Mouse (Mus musculus): Measurements from ENCODE around the gene Lhx9. TPM values are rescaled to one million over a fixed set of nuclear protein-coding genes. Genes with fewer than 3 reads are reported as not detected.

Gene Lhx9
- polyA plus RNA-seq, 1 experiment from 2014 or later = 35.3 TPM

- ATAC-seq (replicated peaks; ENCODE audit: low FRiP score) = no peak; the same call in 1 of the 2 replicates
- H3K36me3 ChIP-seq (ENCODE audit: control insufficient read depth, insufficient read depth, low read length) = no peaks in the 10 kb centered on the region
- H3K4me3 ChIP-seq (ENCODE audit: low read depth, low read length) = peak overlapping the region; percentile 48
- H3K27ac ChIP-seq (ENCODE audit: low read depth, low read length) = peak overlapping the region; percentile 25; the same call in 1 of the 2 replicates
- H3K9me3 ChIP-seq (ENCODE audit: control insufficient read depth, low read length) = no peaks in the 10 kb centered on the region
- H3K27me3 ChIP-seq (ENCODE audit: control insufficient read depth, insufficient read depth, low read length) = peaks cover 70% of the 10 kb centered on the region
- no peak for DNase-seq (ENCODE audit: low spot score)
- H3K4me1 ChIP-seq (replicated peaks; ENCODE audit: control insufficient read depth, insufficient read depth, low read length) = peaks cover 13% of the 10 kb centered on the region
- peak overlapping the region; percentile 5; the same call in 1 of the 2 replicates for H3K9ac ChIP-seq (ENCODE audit: low read length)
- WGBS = 0% methylated on average over 10 of the region's 10 CpGs
- peak overlapping the region; percentile 70; the same call in 1 of the 2 replicates for H3K4me2 ChIP-seq (ENCODE audit: low read depth, low read length, severe bottlenecking)
Measured at GRCm38 (mm10) chr1:138842756-138843155, 5.6 kb downstream of the Lhx9 start.

- DNase-seq (ENCODE audit: low spot score) = peak; percentile 73
- WGBS = under 1% methylated on average over 8 of the region's 8 CpGs
- H3K27ac ChIP-seq (ENCODE audit: low read depth, low read length) = peak overlapping the region; percentile 63
- peaks cover 72% of the 10 kb centered on the region for H3K27me3 ChIP-seq (ENCODE audit: control insufficient read depth, insufficient read depth, low read length)
- no peaks in the 10 kb centered on the region for H3K9me3 ChIP-seq (ENCODE audit: control insufficient read depth, low read length)
- peaks cover 12% of the 10 kb centered on the region for H3K4me1 ChIP-seq (replicated peaks; ENCODE audit: control insufficient read depth, insufficient read depth, low read length)
- no peaks in the 10 kb centered on the region for H3K36me3 ChIP-seq (ENCODE audit: control insufficient read depth, insufficient read depth, low read length)
- peak overlapping the region; percentile 48 for H3K4me3 ChIP-seq (ENCODE audit: low read depth, low read length)
- peak overlapping the region; percentile 70; the same call in 1 of the 2 replicates for H3K4me2 ChIP-seq (ENCODE audit: low read depth, low read length, severe bottlenecking)
- ATAC-seq (replicated peaks; ENCODE audit: low FRiP score) = peak; percentile 54
- peak overlapping the region; percentile 65 for H3K9ac ChIP-seq (ENCODE audit: low read length)
Measured at GRCm38 (mm10) chr1:138842315-138842714, 6.1 kb downstream of the Lhx9 start.

GRCm38 (mm10) chr1:138841306-138842095 is 6.9 kb downstream of the Lhx9 start:
- DNase-seq (ENCODE audit: low spot score) (peak; percentile 83), ATAC-seq (replicated peaks; ENCODE audit: low FRiP score) (peak; percentile 31; the same call in 1 of the 2 replicates)
- H3K36me3 ChIP-seq (ENCODE audit: control insufficient read depth, insufficient read depth, low read length) = no peaks in the 10 kb centered on the region
- peak overlapping the region; percentile 63 for H3K27ac ChIP-seq (ENCODE audit: low read depth, low read length)
- H3K9me3 ChIP-seq (ENCODE audit: control insufficient read depth, low read length) = no peaks in the 10 kb centered on the region
- 1% methylated on average over 54 of the region's 54 CpGs for WGBS
- peak overlapping the region; percentile 70 for H3K4me2 ChIP-seq (ENCODE audit: low read depth, low read length, severe bottlenecking)
- H3K4me1 ChIP-seq (replicated peaks; ENCODE audit: control insufficient read depth, insufficient read depth, low read length) = peaks cover 12% of the 10 kb centered on the region
- H3K9ac ChIP-seq (ENCODE audit: low read length) = peak overlapping the region; percentile 65
- peaks cover 73% of the 10 kb centered on the region for H3K27me3 ChIP-seq (ENCODE audit: control insufficient read depth, insufficient read depth, low read length)
- peak overlapping the region; percentile 48 for H3K4me3 ChIP-seq (ENCODE audit: low read depth, low read length)

- DNase-seq (ENCODE audit: low spot score) = no peak
- WGBS = 6% methylated on average over 25 of the region's 25 CpGs
- Histone ChIP-seq H3K9me3 (ENCODE audit: control insufficient read depth, low read length) (no peaks in the 10 kb centered on the region), H3K4me2 (ENCODE audit: low read depth, low read length, severe bottlenecking) (peak overlapping the region; percentile 70), H3K27me3 (ENCODE audit: control insufficient read depth, insufficient read depth, low read length) (peaks cover 73% of the 10 kb centered on the region), H3K4me1 (replicated peaks; ENCODE audit: control insufficient read depth, insufficient read depth, low read length) (peaks cover 12% of the 10 kb centered on the region), H3K27ac (ENCODE audit: low read depth, low read length) (peak overlapping the region; percentile 63), H3K4me3 (ENCODE audit: low read depth, low read length) (peak overlapping the region; percentile 48), H3K9ac (ENCODE audit: low read length) (peak overlapping the region; percentile 65), H3K36me3 (ENCODE audit: control insufficient read depth, insufficient read depth, low read length) (no peaks in the 10 kb centered on the region)
- ATAC-seq (replicated peaks; ENCODE audit: low FRiP score) = no peak
Measured at GRCm38 (mm10) chr1:138840440-138841305, 7.7 kb downstream of the Lhx9 start.

GRCm38 (mm10) chr1:138839809-138840430 is 8.5 kb downstream of the Lhx9 start:
- no peak for DNase-seq (ENCODE audit: low spot score)
- H3K27ac ChIP-seq (ENCODE audit: low read depth, low read length) = no peak overlapping the region
- H3K9ac ChIP-seq (ENCODE audit: low read length) = peak overlapping the region; percentile 47
- H3K4me1 ChIP-seq (replicated peaks; ENCODE audit: control insufficient read depth, insufficient read depth, low read length) = peaks cover 12% of the 10 kb centered on the region
- peak overlapping the region; percentile 48 for H3K4me3 ChIP-seq (ENCODE audit: low read depth, low read length)
- peak overlapping the region; percentile 24; the same call in 1 of the 2 replicates for H3K4me2 ChIP-seq (ENCODE audit: low read depth, low read length, severe bottlenecking)
- H3K27me3 ChIP-seq (ENCODE audit: control insufficient read depth, insufficient read depth, low read length) = peaks cover 70% of the 10 kb centered on the region
- WGBS = 2% methylated on average over 16 of the region's 16 CpGs
- H3K9me3 ChIP-seq (ENCODE audit: control insufficient read depth, low read length) = no peaks in the 10 kb centered on the region
- no peak for ATAC-seq (replicated peaks; ENCODE audit: low FRiP score)
- no peaks in the 10 kb centered on the region for H3K36me3 ChIP-seq (ENCODE audit: control insufficient read depth, insufficient read depth, low read length)

- peaks cover 69% of the 10 kb centered on the region for H3K27me3 ChIP-seq (ENCODE audit: control insufficient read depth, insufficient read depth, low read length)
- WGBS = 2% methylated on average over 2 of the region's 2 CpGs
- ATAC-seq (replicated peaks; ENCODE audit: low FRiP score) (no peak), DNase-seq (ENCODE audit: low spot score) (no peak)
- H3K4me2 ChIP-seq (ENCODE audit: low read depth, low read length, severe bottlenecking) = peak overlapping the region; percentile 24; the same call in 1 of the 2 replicates
- H3K27ac ChIP-seq (ENCODE audit: low read depth, low read length) = no peak overlapping the region
- peak overlapping the region; percentile 47; the same call in 1 of the 2 replicates for H3K9ac ChIP-seq (ENCODE audit: low read length)
- H3K4me1 ChIP-seq (replicated peaks; ENCODE audit: control insufficient read depth, insufficient read depth, low read length) = peaks cover 11% of the 10 kb centered on the region
- no peaks in the 10 kb centered on the region for H3K36me3 ChIP-seq (ENCODE audit: control insufficient read depth, insufficient read depth, low read length)
- peak overlapping the region; percentile 48 for H3K4me3 ChIP-seq (ENCODE audit: low read depth, low read length)
- H3K9me3 ChIP-seq (ENCODE audit: control insufficient read depth, low read length) = no peaks in the 10 kb centered on the region
Measured at GRCm38 (mm10) chr1:138839291-138839690, 9.1 kb downstream of the Lhx9 start.

GRCm38 (mm10) chr1:138837786-138838743 is 10.3 kb downstream of the Lhx9 start:
- WGBS = 7% methylated on average over 27 of the region's 27 CpGs
- Histone ChIP-seq H3K36me3 (ENCODE audit: control insufficient read depth, insufficient read depth, low read length) (no peaks in the 10 kb centered on the region), H3K27ac (ENCODE audit: low read depth, low read length) (no peak overlapping the region), H3K9me3 (ENCODE audit: control insufficient read depth, low read length) (no peaks in the 10 kb centered on the region), H3K4me1 (replicated peaks; ENCODE audit: control insufficient read depth, insufficient read depth, low read length) (peaks cover 4% of the 10 kb centered on the region), H3K4me2 (ENCODE audit: low read depth, low read length, severe bottlenecking) (peak overlapping the region; percentile 42), H3K4me3 (ENCODE audit: low read depth, low read length) (peak overlapping the region; percentile 25), H3K9ac (ENCODE audit: low read length) (peak overlapping the region; percentile 14; the same call in 1 of the 2 replicates), H3K27me3 (ENCODE audit: control insufficient read depth, insufficient read depth, low read length) (peaks cover 63% of the 10 kb centered on the region)
- peak; percentile 47 for ATAC-seq (replicated peaks; ENCODE audit: low FRiP score)
- peak; percentile 78 for DNase-seq (ENCODE audit: low spot score)
